Mouse (Mus musculus) gastrocnemius, adult 2 months (tissue): ENCODE results near the gene Ier5. TPM values are rescaled to one million over a fixed set of nuclear protein-coding genes. Genes with fewer than 3 reads are reported as not detected.

Source experiments
- DNase-seq: peaks from one replicate; pipeline ENCODE4 v3.0.0; 2022
- H3K27ac ChIP-seq: fragments of 200-600 bp; 2 replicates; pipeline ENCODE4 v1.8.1; 2022; ENCODE audit warnings: mild to moderate bottlenecking
- H3K4me3 ChIP-seq: fragments of 200-600 bp; 2 replicates; pipeline ENCODE4 v1.8.1; 2022; ENCODE audit warnings: mild to moderate bottlenecking, moderate library complexity
- CTCF ChIP-seq: fragments of 200-600 bp; IDR thresholded peaks from 2 replicates; pipeline ENCODE4 v1.8.1; 2022; ENCODE audit warnings: antibody characterized with exemption, mild to moderate bottlenecking, moderate library complexity
- intact Hi-C: fragments of 180-260 bp; cut with DNase I; formaldehyde crosslinking; loops from one replicate; pipeline ENCODE4 v1.15.1; 2025
- long read RNA-seq, 2 experiments: library from polyadenylated mRNA; stranded (forward); transcript quantifications; one replicate each; pipeline ENCODE4 v2.0.0; 2021
- total RNA-seq, 2 experiments: library from RNA; stranded (reverse); gene quantifications; 2 replicates each; pipeline ENCODE4 v1.2.3; 2021

Ier5 gene
- total RNA-seq: 1 to 10 TPM; 4.6 to 4.7 TPM
- long read RNA-seq, experiment 1, transcript Ier5-201 (1 exons, 3,276 nt): major isoform, 12 of 12 reads
- long read RNA-seq, experiment 1, partial matches to known transcripts: 0 of 12 reads
- long read RNA-seq, experiment 1, other reads (novel, unspliced or antisense): 0 of 12 reads
- long read RNA-seq, experiment 2, transcript Ier5-201 (1 exons, 3,276 nt): major isoform, 13 of 13 reads
- long read RNA-seq, experiment 2, partial matches to known transcripts: 0 of 13 reads
- long read RNA-seq, experiment 2, other reads (novel, unspliced or antisense): 0 of 13 reads

GRCm38 (mm10) chr1:155099280-155099848, at the start of gene Ier5:
Gene Ier5 (minus strand): TSS chr1:155099636.
- peak; percentile 97 for DNase-seq
- TF ChIP-seq CTCF: no peak
- H3K4me3 ChIP-seq: peak within 1 kb of the TSS; percentile 94
- H3K27ac ChIP-seq: peak within 1 kb of the TSS; percentile 94
- intact Hi-C loops: loop anchor here (1.0 to 5.0 kb wide), 4 partner anchors 43 to 118 kb away; partner anchors contain the start of gene Stx6

- Histone ChIP-seq H3K27ac (peak overlapping the region; percentile 89), H3K4me3 (peak overlapping the region; percentile 73)
- DNase-seq: no peak
- TF ChIP-seq CTCF: no peak
- intact Hi-C loops: no loop called here
Observed at GRCm38 (mm10) chr1:155147228-155147627, 47.8 kb upstream of the Ier5 start.

GRCm38 (mm10) chr1:155146572-155146980, 47.1 kb upstream of the Ier5 start, which contains the start of gene Mr1:
Gene Mr1 (minus strand): TSS chr1:155146814.
- no peak for TF ChIP-seq CTCF
- intact Hi-C loops: no loop called here
- peak within 1 kb of the TSS; percentile 89 for H3K27ac ChIP-seq
- peak; percentile 49 for DNase-seq
- H3K4me3 ChIP-seq: peak within 1 kb of the TSS; percentile 73

DNA sequence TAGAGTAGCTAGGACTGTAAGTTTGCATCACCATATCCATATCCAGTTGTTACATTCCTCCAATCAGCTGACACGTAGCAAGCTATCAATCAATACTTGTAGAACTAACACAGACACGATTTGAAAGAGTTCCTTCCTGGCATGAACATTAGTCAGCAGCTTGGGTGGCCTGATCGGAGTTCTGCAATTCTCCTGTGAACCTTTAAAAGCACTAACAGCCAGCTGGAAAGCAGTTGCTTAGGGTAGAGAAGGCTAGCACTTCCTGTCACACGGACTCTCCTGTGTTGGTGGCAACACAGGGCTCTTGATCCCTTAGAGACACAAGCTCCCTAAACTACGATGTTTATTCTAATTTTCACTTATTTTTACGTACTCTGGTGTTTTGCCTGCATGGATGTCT, 46.2 kb upstream of the Ier5 start:
- intact Hi-C loops: no loop called here
- H3K4me3 ChIP-seq: peak overlapping the region; percentile 73
- DNase-seq: no peak
- peak overlapping the region; percentile 89 for H3K27ac ChIP-seq
- TF ChIP-seq CTCF: no peak

GRCm38 (mm10) chr1:155140076-155140475, 40.6 kb upstream of the Ier5 start:
- peak; percentile 67 for DNase-seq
- H3K4me3 ChIP-seq: no peak overlapping the region
- intact Hi-C loops: loop anchor here (1.0 to 5.0 kb wide), 3 partner anchors 43 to 91 kb away; partner anchors contain the start of gene Ier5
- H3K27ac ChIP-seq: no peak overlapping the region
- peak; percentile 77 for TF ChIP-seq CTCF

DNA sequence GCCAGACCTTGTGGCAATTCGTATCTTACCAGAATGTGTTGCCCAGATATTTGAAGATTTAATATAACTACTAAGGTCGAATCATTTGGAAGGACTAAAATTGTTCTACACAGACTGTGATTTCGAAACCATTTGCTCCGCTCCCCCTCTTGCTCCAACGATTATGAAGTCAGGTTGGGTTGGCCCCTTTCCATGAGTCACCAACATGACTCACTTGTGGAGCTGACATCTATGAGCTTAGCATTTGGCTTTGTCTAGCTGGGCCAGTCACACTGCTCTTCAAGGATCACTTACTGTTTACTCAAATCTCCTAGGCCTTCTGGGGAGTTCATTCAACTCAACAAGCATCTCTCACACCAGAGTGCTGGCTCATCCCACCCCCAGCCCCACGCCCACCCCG, 39.4 kb upstream of the Ier5 start:
- TF ChIP-seq CTCF: no peak
- H3K27ac ChIP-seq: peak overlapping the region; percentile 40
- no peak overlapping the region for H3K4me3 ChIP-seq
- intact Hi-C loops: no loop called here
- DNase-seq: peak; percentile 82

- H3K27ac ChIP-seq: no peak overlapping the region
- no peak overlapping the region for H3K4me3 ChIP-seq
Observed at GRCm38 (mm10) chr1:155134866-155135265, 35.4 kb upstream of the Ier5 start.

DNA sequence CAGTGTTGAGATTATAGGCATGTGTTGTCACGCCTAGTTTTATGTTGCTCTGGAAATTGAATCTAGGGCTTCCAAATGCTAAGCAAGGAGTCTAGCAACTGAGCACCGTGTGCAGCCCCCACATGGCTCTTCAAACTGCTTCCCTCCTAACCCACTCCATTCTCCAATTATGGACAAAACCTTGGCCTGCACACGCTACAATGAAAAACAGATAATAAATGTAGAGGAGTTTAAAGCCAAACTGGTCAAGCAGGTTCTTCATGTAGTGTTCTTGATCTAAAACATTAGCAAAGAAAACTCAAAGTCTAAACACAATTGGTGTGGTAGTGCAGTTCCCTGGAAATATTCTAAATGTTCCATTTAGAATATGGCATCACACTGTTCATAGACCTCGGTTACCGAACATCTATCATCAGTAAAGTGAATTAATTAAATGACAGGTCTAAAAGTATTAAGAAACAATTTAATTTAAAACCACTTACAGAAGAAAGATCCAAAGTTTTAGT, 28.0 kb upstream of the Ier5 start:
- intact Hi-C loops: no loop called here
- H3K4me3 ChIP-seq: no peak overlapping the region
- peak overlapping the region; percentile 91 for H3K27ac ChIP-seq
- DNase-seq: no peak
- no peak for TF ChIP-seq CTCF

More at GRCm38 (mm10) chr1:155134866-155135265, 35.4 kb upstream of the Ier5 start:
- TF ChIP-seq CTCF: no peak
- DNase-seq: no peak
- intact Hi-C loops: no loop called here

GRCm38 (mm10) chr1:155126716-155127115, 27.3 kb upstream of the Ier5 start:
- H3K4me3 ChIP-seq: no peak overlapping the region
- peak overlapping the region; percentile 91 for H3K27ac ChIP-seq
- intact Hi-C loops: no loop called here
- TF ChIP-seq CTCF: no peak
- DNase-seq: peak; percentile 50

GRCm38 (mm10) chr1:155124397-155124796, 25.0 kb upstream of the Ier5 start:
- intact Hi-C loops: no loop called here
- peak; percentile 50 for DNase-seq
- no peak for TF ChIP-seq CTCF
- H3K27ac ChIP-seq: peak overlapping the region; percentile 91
- no peak overlapping the region for H3K4me3 ChIP-seq

DNA sequence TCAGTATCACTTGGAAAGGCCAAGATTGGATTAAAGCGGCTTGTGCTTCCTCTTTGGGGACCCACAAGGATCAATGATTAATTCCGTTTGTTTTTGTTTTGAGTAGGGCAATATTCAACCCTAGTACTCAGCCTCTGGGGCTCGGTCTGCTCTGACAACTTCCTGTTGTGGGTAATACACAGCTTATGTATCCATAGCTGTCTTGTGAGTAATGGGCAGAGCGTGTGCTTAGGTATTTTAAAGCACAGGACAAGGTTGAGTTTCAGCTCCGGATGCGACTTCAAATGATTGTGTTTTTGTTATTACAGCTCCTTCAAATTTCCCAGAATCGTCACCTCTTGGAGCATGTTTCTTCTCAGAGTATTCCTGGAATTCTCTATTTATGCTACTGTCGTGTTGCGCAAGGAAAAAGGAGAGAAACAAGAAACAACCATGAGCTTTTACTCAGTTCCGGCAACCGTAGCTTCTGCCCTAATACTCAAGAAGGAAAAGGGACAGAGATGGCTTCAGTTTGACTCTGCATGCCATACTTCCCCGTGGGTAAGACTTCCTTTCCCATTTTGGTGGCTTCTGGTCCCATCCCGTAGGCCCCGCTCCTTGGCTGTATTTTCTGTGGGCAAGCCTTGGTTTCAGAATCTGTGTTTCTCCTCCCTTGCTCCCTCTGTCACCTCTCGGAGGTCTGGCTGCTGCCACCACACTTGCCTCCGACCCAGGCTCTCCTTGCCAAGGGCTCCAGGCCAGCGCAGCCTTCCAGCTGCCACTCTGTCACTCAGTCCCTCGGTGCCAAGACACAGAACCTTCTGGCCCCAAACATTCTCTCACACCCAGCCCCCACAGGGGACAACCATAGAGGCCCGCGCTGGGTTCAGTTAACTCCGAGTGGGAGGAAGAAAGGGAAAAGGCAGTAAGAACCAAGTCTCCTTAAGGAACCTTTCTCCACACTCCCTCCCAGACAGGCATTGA, 22.8 kb upstream of the Ier5 start:
- TF ChIP-seq CTCF: no peak
- DNase-seq: peak; percentile 95
- H3K27ac ChIP-seq: peak overlapping the region; percentile 91
- intact Hi-C loops: no loop called here
- peak overlapping the region; percentile 67 for H3K4me3 ChIP-seq

- no peak for TF ChIP-seq CTCF
- DNase-seq: no peak
- Histone ChIP-seq H3K27ac (no peak overlapping the region), H3K4me3 (no peak overlapping the region)
- intact Hi-C loops: no loop called here
Observed at GRCm38 (mm10) chr1:155119719-155120118, 20.3 kb upstream of the Ier5 start.
